Mouse (Mus musculus): ENCODE data around the gene Pianp. TPM values are rescaled to one million over a fixed set of nuclear protein-coding genes. Genes with fewer than 3 reads are reported as not detected.

The Pianp gene
- 0.74 and 0.96 TPM in 2 replicates for polyA plus RNA-seq (2015; fragmentation: Nextera tagmentation; extraction: Ambion mirVana)

DNA sequence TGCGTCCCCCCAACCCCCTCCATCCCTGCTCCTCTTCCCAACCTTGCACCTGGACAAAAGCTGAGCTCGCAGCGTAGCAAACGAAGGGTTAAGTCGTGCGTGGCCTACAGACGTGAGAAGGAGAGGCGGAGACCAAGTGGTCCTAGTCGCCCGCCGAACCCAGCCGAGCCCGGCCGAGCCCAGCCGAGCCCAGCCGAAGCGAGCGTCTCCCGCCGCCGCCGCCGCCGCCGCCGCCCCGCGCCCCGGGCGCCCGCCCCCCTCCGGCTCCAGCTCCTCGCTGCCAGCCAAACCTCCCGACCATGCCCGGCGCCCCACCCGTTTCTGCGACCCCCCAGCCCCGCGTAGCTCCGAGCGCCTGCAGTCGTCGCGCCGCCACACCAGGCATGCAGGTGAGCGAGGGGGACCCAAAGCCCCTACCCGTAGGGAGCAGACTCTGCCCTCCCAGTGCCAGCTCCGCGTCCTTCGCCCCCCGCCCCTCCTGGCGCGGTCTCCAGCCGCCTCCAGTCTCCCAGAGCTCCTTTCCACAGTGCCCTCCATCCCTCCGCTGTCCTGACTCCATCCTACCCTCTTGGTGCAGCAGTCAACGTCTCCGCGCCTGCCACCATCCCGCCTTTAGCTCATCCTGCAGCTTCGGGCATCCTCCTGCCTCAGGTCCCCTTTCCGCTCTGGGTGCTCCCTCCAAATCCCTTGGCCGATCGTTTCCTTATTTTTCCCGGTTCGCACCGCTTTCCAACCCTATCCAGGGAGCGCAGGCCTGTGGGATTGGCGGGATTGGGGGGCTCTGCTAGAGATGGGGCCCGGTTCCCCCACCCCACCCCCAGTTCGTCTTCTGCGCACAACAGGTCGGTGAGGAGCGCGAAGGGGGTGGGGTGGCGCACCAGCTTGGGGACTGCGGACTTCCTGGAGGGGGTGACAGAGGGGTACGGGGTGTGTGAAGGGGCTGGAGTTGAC, at the start of gene Pianp:
Gene Pianp (plus strand): TSS at position 144 of the 951 bp plus-strand sequence.
- Histone ChIP-seq H3K4me1 (peaks cover 17% of the 10 kb centered on the region), H3K9me3 (no peaks in the 10 kb centered on the region), H3K27ac (no peak within 1 kb of the TSS), H3K27me3 (peaks cover 99% of the 10 kb centered on the region), H3K36me3 (no peaks in the 10 kb centered on the region), H3K9ac (peak within 1 kb of the TSS; percentile 24), H3K4me2 (peak within 1 kb of the TSS; percentile 87), H3K4me3 (peak within 1 kb of the TSS; percentile 42)
- under 1% methylated on average over 52 of the region's 78 CpGs for WGBS
- ATAC-seq (ENCODE audit: borderline replicate concordance, extremely low read depth, low FRiP score, low TSS enrichment): peak; percentile 75

DNA sequence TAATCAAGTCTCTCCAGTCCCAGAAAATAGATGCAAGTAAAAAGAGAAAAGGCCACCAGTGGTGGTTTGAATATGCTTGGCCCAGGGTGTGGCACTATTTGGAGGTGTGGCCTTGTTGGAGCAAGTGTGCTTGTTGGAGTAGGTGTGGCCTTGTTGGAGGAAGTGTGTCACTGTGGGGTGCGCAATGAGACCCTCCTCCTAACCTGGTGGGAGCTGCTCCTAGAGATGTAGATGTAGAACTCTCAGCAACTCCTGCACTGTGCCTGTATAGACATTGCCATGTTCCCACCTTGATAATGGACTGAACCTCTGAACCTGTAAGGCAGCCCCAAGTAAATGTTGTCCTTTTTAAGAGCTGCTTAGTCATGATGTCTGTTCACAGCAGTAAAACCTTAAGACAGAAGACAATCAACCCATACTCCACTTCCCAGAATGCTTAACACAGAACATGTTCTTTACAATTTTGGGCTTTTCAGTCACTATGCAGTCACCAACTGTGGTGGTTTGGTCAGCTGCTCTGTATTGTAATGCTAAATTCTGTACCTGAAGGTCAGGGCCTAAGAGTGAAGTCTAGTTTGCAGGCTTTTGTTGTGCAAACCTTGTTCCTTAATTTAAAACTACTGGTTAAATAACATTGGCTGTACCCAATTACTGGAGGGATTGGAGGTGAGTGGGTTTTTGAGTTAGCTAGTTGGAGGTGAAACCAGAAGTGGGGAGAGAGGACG, 42.3 kb upstream of the Pianp start:
- Histone ChIP-seq H3K36me3 (peaks cover 22% of the 10 kb centered on the region), H3K9ac (no peak overlapping the region), H3K27me3 (no peaks in the 10 kb centered on the region), H3K27ac (no peak overlapping the region), H3K4me2 (no peak overlapping the region), H3K9me3 (no peaks in the 10 kb centered on the region), H3K4me3 (no peak overlapping the region), H3K4me1 (no peaks in the 10 kb centered on the region)
- 91% methylated on average over 2 of the region's 2 CpGs for WGBS
- no peak for ATAC-seq (ENCODE audit: borderline replicate concordance, extremely low read depth, low FRiP score, low TSS enrichment)

DNA sequence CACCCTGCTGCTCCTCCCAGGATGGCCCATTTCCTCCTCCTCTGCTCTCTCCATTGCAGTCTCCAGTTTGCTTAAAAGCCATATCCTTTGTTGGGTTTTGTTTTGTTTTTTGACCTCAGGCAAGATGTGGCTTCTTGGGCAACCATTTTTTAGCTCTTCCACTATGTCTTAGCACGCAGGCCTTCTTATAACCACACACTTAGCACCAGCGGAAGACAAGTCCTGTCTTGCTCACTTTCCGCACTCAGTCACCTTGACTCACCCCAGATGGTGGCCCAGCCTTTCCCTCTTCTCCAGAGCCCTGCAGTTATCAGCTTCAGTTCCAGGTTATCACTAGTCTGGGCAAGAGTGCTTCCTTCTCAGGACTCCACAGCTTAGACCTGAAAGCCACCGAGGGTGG, 41.3 kb upstream of the Pianp start:
- Histone ChIP-seq H3K4me2 (no peak overlapping the region), H3K9me3 (no peaks in the 10 kb centered on the region), H3K4me3 (no peak overlapping the region), H3K27ac (no peak overlapping the region), H3K4me1 (no peaks in the 10 kb centered on the region), H3K27me3 (no peaks in the 10 kb centered on the region), H3K36me3 (peaks cover 33% of the 10 kb centered on the region), H3K9ac (no peak overlapping the region)
- WGBS: 90% methylated on average over 4 of the region's 4 CpGs
- no peak for ATAC-seq (ENCODE audit: borderline replicate concordance, extremely low read depth, low FRiP score, low TSS enrichment)

DNA sequence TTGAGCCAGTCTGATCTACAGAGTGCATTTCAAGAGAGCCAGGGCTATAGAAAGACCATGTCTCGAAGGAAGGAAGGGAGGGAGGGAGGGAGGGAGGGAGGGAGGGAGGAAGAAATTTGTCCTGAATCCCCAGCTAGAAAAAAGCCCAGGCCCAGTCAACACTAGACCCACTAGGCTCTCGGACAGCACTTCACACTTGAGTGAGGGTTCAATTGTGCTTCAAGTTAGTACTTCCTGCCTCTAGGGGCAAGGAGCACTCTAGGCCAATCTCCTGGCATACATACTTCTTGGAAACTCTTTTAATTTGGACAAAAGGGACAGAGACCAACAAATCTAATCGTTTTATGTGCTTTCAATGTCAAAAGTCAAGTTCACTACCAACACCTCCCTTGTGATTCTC, 38.4 kb upstream of the Pianp start:
- ATAC-seq (ENCODE audit: borderline replicate concordance, extremely low read depth, low FRiP score, low TSS enrichment): no peak
- Histone ChIP-seq H3K36me3 (peaks cover 57% of the 10 kb centered on the region), H3K4me3 (no peak overlapping the region), H3K4me2 (no peak overlapping the region), H3K9ac (no peak overlapping the region), H3K4me1 (no peaks in the 10 kb centered on the region), H3K9me3 (no peaks in the 10 kb centered on the region), H3K27ac (no peak overlapping the region), H3K27me3 (no peaks in the 10 kb centered on the region)
- WGBS: 64% methylated on average over 3 of the region's 3 CpGs

DNA sequence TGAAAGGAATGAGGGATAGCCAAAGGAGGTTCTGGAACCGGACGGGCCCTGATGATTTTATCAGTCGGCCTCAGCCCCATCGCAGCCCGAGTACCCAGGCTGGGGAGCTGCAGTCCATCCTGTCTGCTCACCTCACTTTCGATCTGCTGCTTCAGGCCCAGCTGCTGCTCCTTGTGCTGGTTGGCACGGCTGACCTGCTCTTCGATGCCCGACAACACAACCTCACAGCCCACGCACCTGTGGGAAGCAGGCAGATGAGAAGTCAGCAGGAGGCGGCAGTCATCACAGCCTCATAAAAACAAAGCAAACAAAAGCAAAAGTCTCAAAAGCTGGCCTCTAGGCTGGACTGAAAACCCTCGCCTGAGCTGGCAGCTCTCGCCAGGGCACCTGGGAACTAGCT, 36.5 kb upstream of the Pianp start:
- Histone ChIP-seq H3K4me3 (no peak overlapping the region), H3K36me3 (peaks cover 59% of the 10 kb centered on the region), H3K4me2 (no peak overlapping the region), H3K4me1 (peaks cover 10% of the 10 kb centered on the region), H3K9ac (no peak overlapping the region), H3K9me3 (no peaks in the 10 kb centered on the region), H3K27me3 (no peaks in the 10 kb centered on the region), H3K27ac (no peak overlapping the region)
- WGBS: 90% methylated on average over 13 of the region's 13 CpGs
- ATAC-seq (ENCODE audit: borderline replicate concordance, extremely low read depth, low FRiP score, low TSS enrichment): no peak

DNA sequence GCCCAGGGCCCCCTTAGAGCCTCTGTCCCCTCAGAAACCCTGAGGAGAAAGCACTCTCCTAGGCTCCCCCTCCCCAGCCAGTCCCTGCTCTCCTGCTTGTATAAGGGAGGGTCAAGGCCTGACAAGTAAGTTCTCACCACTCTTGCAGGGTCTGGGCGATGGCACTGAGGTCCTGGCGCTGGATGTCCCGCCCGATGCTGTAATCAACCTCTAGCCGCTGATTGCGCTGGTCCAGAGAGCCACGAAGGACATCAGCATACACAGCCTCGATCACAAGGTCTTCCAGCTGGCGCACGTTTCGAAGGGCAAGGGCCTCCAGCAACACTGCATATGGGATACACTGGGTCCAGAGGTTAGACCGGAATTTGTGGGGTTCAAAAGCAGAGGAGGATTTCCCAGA, 35.5 kb upstream of the Pianp start:
- no peak for ATAC-seq (ENCODE audit: borderline replicate concordance, extremely low read depth, low FRiP score, low TSS enrichment)
- Histone ChIP-seq H3K9ac (no peak overlapping the region), H3K27ac (no peak overlapping the region), H3K4me3 (no peak overlapping the region), H3K27me3 (no peaks in the 10 kb centered on the region), H3K4me2 (no peak overlapping the region), H3K9me3 (no peaks in the 10 kb centered on the region), H3K36me3 (peaks cover 59% of the 10 kb centered on the region), H3K4me1 (peaks cover 11% of the 10 kb centered on the region)
- 92% methylated on average over 12 of the region's 12 CpGs for WGBS

DNA sequence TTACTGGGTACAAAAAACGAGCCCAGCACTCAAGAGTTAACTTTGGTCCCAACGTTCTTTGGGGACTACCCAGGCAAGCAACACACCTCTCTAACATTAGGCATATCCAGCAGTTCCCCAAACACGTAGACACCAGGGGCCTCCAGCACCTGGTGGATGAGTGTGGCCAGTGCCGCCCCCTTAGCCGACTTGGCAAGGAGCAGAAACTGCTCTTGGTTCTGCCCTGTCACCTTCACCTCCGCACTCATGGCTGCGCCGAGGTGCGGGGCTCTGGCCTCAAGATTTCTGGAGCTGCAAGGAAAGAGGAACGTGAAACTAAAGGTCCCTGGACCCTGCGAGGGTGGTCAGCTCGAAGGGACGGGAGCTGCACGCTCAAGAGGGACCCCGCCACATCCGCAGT, 31.9 kb upstream of the Pianp start:
- WGBS: 20% methylated on average over 15 of the region's 16 CpGs
- Histone ChIP-seq H3K9ac (peak overlapping the region; percentile 80), H3K9me3 (no peaks in the 10 kb centered on the region), H3K27me3 (no peaks in the 10 kb centered on the region), H3K4me2 (peak overlapping the region; percentile 96), H3K27ac (peak overlapping the region; percentile 90), H3K4me1 (peaks cover 17% of the 10 kb centered on the region), H3K36me3 (peaks cover 38% of the 10 kb centered on the region), H3K4me3 (peak overlapping the region; percentile 63)
- 0 out of 2 replicates have a peak, but pooled peaks have one; percentile 13 for ATAC-seq (ENCODE audit: borderline replicate concordance, extremely low read depth, low FRiP score, low TSS enrichment)

DNA sequence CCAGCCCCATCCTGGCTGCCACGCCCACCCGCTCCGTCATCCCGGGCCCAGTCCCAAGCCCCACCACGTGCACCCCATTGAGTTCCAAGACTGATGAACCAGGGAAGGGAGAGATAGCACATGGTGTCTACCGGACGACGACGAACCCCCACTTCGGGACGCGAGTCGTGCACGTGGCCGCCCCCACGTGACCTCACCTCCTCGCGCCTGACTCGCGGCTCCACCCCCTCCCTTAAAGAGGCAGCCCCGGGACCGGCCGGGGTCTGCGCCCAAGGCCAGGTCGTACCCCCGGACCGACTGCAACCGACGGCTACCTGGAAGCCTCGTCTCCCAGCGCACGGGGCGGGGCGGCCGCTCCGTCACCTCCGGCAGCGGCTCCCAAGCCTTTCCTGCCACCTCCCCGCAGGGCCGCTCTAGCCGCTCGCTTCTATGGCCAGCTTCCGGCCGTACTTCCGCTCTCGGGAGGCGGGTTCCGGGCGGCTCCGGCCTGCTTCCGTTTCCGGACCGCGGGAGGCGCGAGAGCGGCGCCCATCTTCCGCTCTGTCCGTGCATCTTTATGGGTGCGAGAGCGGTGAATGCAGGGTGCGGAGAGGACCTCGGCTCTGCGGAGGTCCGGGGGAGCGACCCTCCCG, 31.3 kb upstream of the Pianp start, which contains the start of gene Cops7a:
Gene Cops7a (minus strand): TSS at position 451 of the 632 bp plus-strand sequence.
- Histone ChIP-seq H3K9ac (peak within 1 kb of the TSS; percentile 80), H3K36me3 (peaks cover 33% of the 10 kb centered on the region), H3K4me3 (peak within 1 kb of the TSS; percentile 63), H3K27ac (peak within 1 kb of the TSS; percentile 90), H3K4me2 (peak within 1 kb of the TSS; percentile 96), H3K9me3 (no peaks in the 10 kb centered on the region), H3K4me1 (peaks cover 17% of the 10 kb centered on the region), H3K27me3 (no peaks in the 10 kb centered on the region)
- under 1% methylated on average over 67 of the region's 68 CpGs for whole genome bisulfite sequencing
- peak; percentile 95 for ATAC-seq (ENCODE audit: borderline replicate concordance, extremely low read depth, low FRiP score, low TSS enrichment)

DNA sequence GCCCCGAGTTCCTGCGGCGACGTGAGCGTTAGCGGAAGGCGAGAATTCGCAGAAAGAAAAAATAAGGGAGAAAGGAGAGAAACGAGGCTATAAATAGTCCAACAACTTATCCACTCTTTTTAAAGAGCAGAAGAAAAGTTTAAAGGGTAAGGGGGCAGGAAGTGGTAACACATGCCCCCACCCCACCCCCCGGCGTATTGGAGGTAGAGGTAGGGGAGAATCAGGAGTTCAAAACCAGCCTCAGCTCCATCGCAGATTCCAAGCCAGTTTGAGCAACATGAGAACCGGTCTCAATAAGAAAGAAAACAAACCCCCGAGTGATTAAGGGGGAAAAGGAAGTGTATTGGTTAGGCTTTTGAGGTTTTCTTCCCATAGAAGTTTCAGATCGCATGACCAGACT, 30.7 kb upstream of the Pianp start:
- Histone ChIP-seq H3K9ac (peak overlapping the region; percentile 80), H3K4me3 (peak overlapping the region; percentile 63), H3K9me3 (no peaks in the 10 kb centered on the region), H3K27ac (peak overlapping the region; percentile 90), H3K4me1 (peaks cover 17% of the 10 kb centered on the region), H3K36me3 (peaks cover 28% of the 10 kb centered on the region), H3K4me2 (peak overlapping the region; percentile 96), H3K27me3 (no peaks in the 10 kb centered on the region)
- ATAC-seq (ENCODE audit: borderline replicate concordance, extremely low read depth, low FRiP score, low TSS enrichment): no peak
- WGBS: 9% methylated on average over 15 of the region's 15 CpGs

DNA sequence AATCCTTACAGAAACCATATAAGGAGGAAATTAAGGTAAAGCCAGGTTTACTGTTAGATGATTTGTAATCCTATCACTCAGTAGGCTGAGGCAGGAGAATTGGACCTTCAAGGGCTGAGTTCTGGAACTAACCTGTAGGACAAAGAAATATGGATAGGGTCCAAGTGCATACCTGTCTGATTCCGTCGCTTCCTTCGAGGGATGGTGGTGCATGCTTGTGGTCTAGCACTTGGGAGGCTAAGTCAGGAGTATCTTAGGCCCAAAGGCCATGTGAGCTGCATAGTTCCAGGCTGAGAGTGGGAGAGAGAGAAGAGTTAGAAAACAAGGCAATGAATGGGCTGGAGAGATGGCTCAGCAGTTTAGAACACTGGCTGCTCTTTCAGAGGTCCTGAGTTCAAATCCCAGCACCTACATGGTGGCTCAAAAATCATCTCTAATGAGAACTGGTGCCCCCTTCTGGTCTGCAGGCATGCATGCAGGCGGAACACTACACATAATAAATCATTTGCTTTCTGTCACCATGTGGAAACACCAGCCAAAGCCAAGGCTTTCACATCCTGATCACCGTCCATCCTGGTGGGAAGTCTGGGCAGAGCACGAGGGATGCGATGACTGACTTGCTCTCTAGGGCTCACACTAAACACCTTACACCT, 29.9 kb upstream of the Pianp start:
- H3K27me3 ChIP-seq: no peaks in the 10 kb centered on the region
- H3K36me3 ChIP-seq: peaks cover 22% of the 10 kb centered on the region
- H3K9ac ChIP-seq: no peak overlapping the region
- H3K4me2 ChIP-seq: peak overlapping the region; percentile 96
- no peak for ATAC-seq (ENCODE audit: borderline replicate concordance, extremely low read depth, low FRiP score, low TSS enrichment)
- peak overlapping the region; percentile 63 for H3K4me3 ChIP-seq
- H3K4me1 ChIP-seq: peaks cover 17% of the 10 kb centered on the region
- WGBS: 92% methylated on average over 7 of the region's 7 CpGs
- H3K9me3 ChIP-seq: no peaks in the 10 kb centered on the region
- no peak overlapping the region for H3K27ac ChIP-seq

DNA sequence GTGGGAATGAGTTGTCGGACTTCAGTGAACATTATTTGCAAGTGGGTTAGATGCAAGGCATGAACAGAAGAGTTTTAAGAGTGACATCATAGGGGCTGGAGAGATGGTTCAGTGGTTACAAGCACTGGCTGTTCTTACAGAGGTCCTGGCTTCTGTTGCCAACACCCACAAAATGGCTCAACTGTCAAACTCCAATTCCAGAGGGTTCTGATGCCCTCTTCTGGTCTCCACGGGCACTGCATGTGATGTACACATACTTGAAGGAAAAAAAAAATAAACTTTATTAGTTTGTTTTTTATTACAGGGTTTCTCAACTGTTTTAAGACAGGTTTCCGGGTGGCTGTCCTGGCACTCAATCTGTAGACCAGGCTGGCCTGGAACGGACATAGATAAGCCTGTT, 28.7 kb upstream of the Pianp start:
- no peak for ATAC-seq (ENCODE audit: borderline replicate concordance, extremely low read depth, low FRiP score, low TSS enrichment)
- peaks cover 11% of the 10 kb centered on the region; the same call in 1 of the 2 replicates for H3K36me3 ChIP-seq
- no peaks in the 10 kb centered on the region for H3K27me3 ChIP-seq
- no peak overlapping the region for H3K27ac ChIP-seq
- peaks cover 17% of the 10 kb centered on the region for H3K4me1 ChIP-seq
- WGBS: 63% methylated on average over 4 of the region's 4 CpGs
- H3K9me3 ChIP-seq: no peaks in the 10 kb centered on the region
- H3K9ac ChIP-seq: no peak overlapping the region
- no peak overlapping the region for H3K4me2 ChIP-seq
- no peak overlapping the region for H3K4me3 ChIP-seq
